ENCODE assay signal across 26 mouse cellular contexts in genomic region chrX:9460387-9460930, GRCm38 (mm10). TPM values are rescaled to one million over a fixed set of nuclear protein-coding genes. Genes with fewer than 3 reads are reported as not detected.
A peak's percentile ranks its signal among the peaks of the same experiment; 100 is the strongest.
DNase-seq lines count a peak whose midpoint lies in the region; ATAC-seq lines count a peak whose summit lies in the region.
"Had no signal": no experiment of that assay in that cellular context is flagged by ENCODE, and none has a peak within 500 bp of the region (broad histone marks: within the 10 kb centered on the region; RNA-seq: fewer than 3 reads in every experiment).

No protein-coding gene starts in this region.

- DNase-seq in 3T3-L1 (ENCODE audit: low read depth, low spot score) (peak; percentile 5), A20 (ENCODE audit: low read depth, low spot score) (peak; percentile 52)
- DNase-seq in right cerebral cortex, postnatal 14 days = no peak
- DNase-seq in gastrocnemius, postnatal 36 days = no peak
- no peak for DNase-seq in midbrain, embryonic 10.5 days (ENCODE audit: low spot score)
- DNase-seq: adrenal gland, adult 2 months; cerebellum, adult 11-12 months; cerebellum, postnatal 10 days; heart, postnatal 36 days; kidney, adult 2 months; kidney, postnatal 36 days; layer of hippocampus, postnatal 36 days; left cerebral cortex, postnatal 4 days; liver, postnatal 0 days; midbrain, embryonic 14.5 days; thymus, postnatal 14 days had no signal

- no peak overlapping the region for H3K27ac ChIP-seq in midbrain, embryonic 10.5 days (replicated peaks)
- H3K27ac ChIP-seq: heart, embryonic 15.5 days; hindbrain, embryonic 12.5 days; hindbrain, postnatal 0 days; intestine, embryonic 15.5 days; layer of hippocampus, adult 2 months; liver, embryonic 12.5 days had no signal

- intact Hi-C loops in gastrocnemius, postnatal 36 days (cut with DNase I) = no loop called here

- peaks cover 2% of the 10 kb centered on the region for H3K27me3 ChIP-seq in midbrain, embryonic 10.5 days (ENCODE audit: low read depth, poor library complexity, severe bottlenecking)
- H3K27me3 ChIP-seq: heart, embryonic 15.5 days; hindbrain, embryonic 12.5 days; intestine, embryonic 15.5 days; liver, embryonic 12.5 days had no signal

- H3K4me3 ChIP-seq in midbrain, embryonic 10.5 days = no peak overlapping the region
- H3K4me3 ChIP-seq: erythroblast, embryonic 14.5 days; heart, embryonic 15.5 days; hindbrain, embryonic 12.5 days; intestine, embryonic 15.5 days; layer of hippocampus, adult 2 months; liver, embryonic 12.5 days had no signal

- no peaks in the 10 kb centered on the region for H3K4me1 ChIP-seq in midbrain, embryonic 10.5 days
- H3K4me1 ChIP-seq: heart, embryonic 15.5 days; hindbrain, embryonic 12.5 days; intestine, embryonic 15.5 days; liver, embryonic 12.5 days had no signal

- peak; percentile 74 for ATAC-seq in common myeloid progenitor, adult 5-6 weeks (replicated peaks; ENCODE audit: low read depth, poor library complexity, severe bottlenecking)
- ATAC-seq in monocyte, adult 5-6 weeks (replicated peaks; ENCODE audit: insufficient number of reproducible peaks, low FRiP score, low TSS enrichment, poor library complexity, severe bottlenecking) = peak; percentile 57
- ATAC-seq: forebrain, embryonic 16.5 days; hindbrain, postnatal 0 days; intestine, embryonic 15.5 days; liver, embryonic 12.5 days; liver, postnatal 0 days had no signal

- H3K36me3 ChIP-seq in midbrain, embryonic 10.5 days = no peaks in the 10 kb centered on the region
- H3K36me3 ChIP-seq: heart, embryonic 15.5 days; hindbrain, embryonic 12.5 days; intestine, embryonic 15.5 days; liver, embryonic 12.5 days had no signal

- no peaks in the 10 kb centered on the region for H3K9me3 ChIP-seq in midbrain, embryonic 10.5 days (replicated peaks)
- H3K9me3 ChIP-seq: heart, embryonic 15.5 days; hindbrain, embryonic 12.5 days; intestine, embryonic 15.5 days; liver, embryonic 12.5 days had no signal

- 81% methylated on average over 4 of the region's 4 CpGs for WGBS in midbrain, embryonic 10.5 days

RNA-seq across cellular contexts. Expression of gene Cybb, which starts 27.1 kb away (rescaled TPM):
- 9.0 and 11.8 TPM in 2 replicates for total RNA-seq in common myeloid progenitor, adult 5-6 weeks (2017)
- 809 to 1,358 TPM (median 1,349 TPM) in 3 replicates for total RNA-seq in monocyte, adult 5-6 weeks (2017)
- total RNA-seq in gastrocnemius, postnatal 36 days (2021) = 1 to 10 TPM; 1.1 to 3.2 TPM
- 0.52 and 0.58 TPM in 2 replicates for polyA plus RNA-seq in midbrain, embryonic 10.5 days (2016; fragmentation: Nextera tagmentation; extraction: Ambion mirVana)
- polyA plus RNA-seq: erythroblast, embryonic 14.5 days had no signal

Comparison
In these comparisons a context has a peak if more than half of its experiments do, and no peak if none do; other contexts are left out.
1. DNase-seq: peak in 3T3-L1 (single experiment) and A20 (single experiment); none in right cerebral cortex, postnatal 14 days (single experiment), gastrocnemius, postnatal 36 days (0 of 2) and midbrain, embryonic 10.5 days (single experiment).
2. RNA of gene Cybb, which starts 27.1 kb away (total RNA-seq): 809 to 1,358 TPM in monocyte, adult 5-6 weeks; 9.0 to 11.8 TPM in common myeloid progenitor, adult 5-6 weeks and 1.1 to 3.2 TPM in gastrocnemius, postnatal 36 days; every median in the first group is over 10 times any median in the second.